Mouse (Mus musculus): ENCODE results near the gene Brd1.
"Not testable (repeated sequence)": the region's sequence is repeated elsewhere in the genome, so short reads cannot be mapped to it uniquely, and the experiment has no call there.

The Brd1 gene

DNA sequence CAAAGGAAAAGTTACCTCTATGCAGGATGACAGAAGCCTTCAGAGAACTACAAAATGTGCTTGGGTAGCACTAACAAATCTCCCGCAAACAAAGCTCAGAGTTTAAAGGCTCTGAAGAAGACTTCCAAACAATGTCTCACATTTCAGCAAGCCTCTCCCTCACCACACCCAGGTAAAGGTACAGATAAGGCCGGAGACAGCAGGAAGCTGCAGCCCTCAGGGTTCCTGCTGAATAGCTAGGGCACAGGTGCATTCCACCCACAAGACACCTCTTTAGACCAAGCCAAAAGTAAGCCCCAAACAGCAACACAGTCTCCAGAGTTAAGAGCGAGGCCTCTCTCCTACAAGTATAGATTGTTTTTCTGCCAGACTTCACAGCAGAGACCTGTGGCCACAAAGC is 3.3 kb downstream of the Brd1 start:
- no peak for DNase-seq (ENCODE audit: extremely low spot score)

GRCm38 (mm10) chr15:88727204-88727603 is 6.8 kb downstream of the Brd1 start:
- DNase-seq (ENCODE audit: extremely low spot score): no peak

DNA sequence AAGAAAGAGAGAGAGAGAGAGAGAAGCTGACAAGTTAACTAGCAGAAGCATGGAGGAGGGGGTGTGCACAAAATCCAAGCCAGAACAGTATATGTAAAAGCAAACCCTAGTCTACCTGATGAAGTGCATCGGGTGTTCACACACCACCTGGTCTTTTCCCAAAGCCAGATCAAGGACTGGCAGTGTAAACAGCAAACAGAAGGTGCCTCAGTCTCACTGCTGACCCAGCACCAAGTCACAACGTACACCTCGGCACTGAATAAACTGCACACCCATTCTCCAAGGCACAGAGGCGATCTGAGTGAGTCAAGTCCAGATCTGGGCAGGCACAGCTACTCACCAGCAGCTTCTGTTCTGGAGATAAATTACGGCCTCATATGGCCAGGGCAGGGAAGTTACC is 9.0 kb downstream of the Brd1 start:
- no peak for DNase-seq (ENCODE audit: extremely low spot score)

GRCm38 (mm10) chr15:88724311-88724710 is 9.7 kb downstream of the Brd1 start:
- DNase-seq (ENCODE audit: extremely low spot score): no peak

- DNase-seq (ENCODE audit: extremely low spot score): no peak
Measured at GRCm38 (mm10) chr15:88723205-88723604, 10.8 kb downstream of the Brd1 start.

GRCm38 (mm10) chr15:88717239-88717638 is 16.8 kb downstream of the Brd1 start:
- no peak for DNase-seq (ENCODE audit: extremely low spot score)

GRCm38 (mm10) chr15:88716350-88716749 is 17.7 kb downstream of the Brd1 start:
- no peak for DNase-seq (ENCODE audit: extremely low spot score)

- no peak for DNase-seq (ENCODE audit: extremely low spot score)
Measured at GRCm38 (mm10) chr15:88714021-88714589, 19.9 kb downstream of the Brd1 start.

DNA sequence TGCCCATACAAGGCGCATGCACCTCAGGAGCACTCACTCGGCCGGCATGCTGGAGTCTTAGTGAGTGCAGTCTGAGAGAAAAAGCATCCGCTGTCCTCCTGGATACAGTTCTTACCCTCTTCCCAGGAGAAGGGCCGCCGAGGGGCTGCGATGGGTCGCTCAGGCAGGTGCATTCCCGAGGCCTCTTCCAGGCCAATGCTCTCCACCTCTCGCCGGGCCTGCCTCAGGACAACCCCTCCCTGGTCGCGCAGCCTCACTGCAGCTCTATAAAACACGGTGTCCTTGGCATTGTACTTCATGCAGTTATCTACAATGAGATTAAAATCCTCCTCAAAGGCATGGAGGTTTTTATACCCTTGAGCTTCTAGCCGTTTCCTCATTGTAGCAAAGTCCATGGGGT is 21.5 kb downstream of the Brd1 start:
- DNase-seq (ENCODE audit: extremely low spot score): no peak

GRCm38 (mm10) chr15:88709878-88710277 is 24.2 kb downstream of the Brd1 start:
- DNase-seq (ENCODE audit: extremely low spot score): no peak

DNA sequence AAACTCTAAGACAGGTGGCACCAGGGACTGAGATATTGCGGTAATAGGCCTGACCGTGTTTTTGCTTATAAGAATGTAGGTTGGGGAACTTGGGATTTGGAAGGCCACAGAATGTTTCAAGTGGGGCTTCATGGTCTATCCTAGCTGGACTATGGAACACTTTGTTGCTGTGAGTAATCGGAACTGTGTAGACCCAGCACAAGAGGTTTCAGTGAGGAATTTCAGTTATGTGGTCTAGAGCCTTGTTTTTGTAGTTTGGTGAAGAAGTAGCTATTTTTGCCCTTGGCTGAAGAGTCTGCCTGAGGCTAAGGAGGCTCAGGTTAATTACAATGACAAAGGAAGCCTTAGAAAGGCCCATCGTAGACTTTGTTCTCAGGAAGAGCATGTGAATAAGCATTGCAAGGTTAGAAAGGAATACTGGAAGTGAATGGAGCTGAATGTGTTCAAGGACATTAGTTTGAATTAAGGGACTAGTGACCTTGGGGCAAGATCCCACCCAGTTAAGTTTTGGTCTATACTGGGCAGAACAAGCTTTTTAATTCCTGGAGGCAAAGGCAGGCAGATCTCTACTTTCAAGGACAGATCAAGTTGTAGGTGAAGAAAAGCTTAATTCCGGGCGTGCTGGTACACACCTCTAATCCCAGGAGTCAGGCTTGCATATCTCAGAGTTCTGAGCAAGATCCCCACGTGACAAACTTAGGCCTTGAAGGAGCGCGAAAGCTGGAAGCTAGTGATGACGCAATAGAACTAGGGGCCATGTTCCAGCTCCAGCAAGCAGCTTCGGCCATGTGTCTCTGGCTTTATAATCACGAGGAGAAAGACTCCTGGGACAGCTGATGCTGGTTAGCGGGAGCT is 25.1 kb downstream of the Brd1 start:
- no peak for DNase-seq (ENCODE audit: extremely low spot score)

- DNase-seq (ENCODE audit: extremely low spot score): no peak
Measured at GRCm38 (mm10) chr15:88708204-88708603, 25.8 kb downstream of the Brd1 start.

GRCm38 (mm10) chr15:88706987-88707386 is 27.0 kb downstream of the Brd1 start:
- not testable (repeated sequence) for DNase-seq (ENCODE audit: extremely low spot score)

DNA sequence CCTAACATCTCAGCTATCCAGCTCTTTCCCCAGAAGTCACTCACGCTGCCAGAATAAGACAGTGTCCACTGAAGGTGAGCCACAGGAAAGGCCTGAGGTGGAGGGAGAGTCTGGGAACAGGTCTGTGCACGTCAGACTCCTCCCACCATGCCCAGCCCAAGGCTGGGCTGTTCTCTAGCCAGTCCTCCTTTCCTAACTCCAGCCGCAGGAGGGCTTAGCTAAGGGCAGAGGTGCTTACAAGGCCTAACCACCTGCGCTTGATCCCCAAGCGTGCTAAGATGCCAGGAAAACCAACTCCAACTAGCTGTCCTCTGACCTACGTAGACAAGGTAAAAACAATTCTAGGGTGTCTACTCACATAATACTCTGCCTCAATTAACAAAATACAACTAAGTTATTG is 27.7 kb downstream of the Brd1 start:
- DNase-seq (ENCODE audit: extremely low spot score): no peak

DNA sequence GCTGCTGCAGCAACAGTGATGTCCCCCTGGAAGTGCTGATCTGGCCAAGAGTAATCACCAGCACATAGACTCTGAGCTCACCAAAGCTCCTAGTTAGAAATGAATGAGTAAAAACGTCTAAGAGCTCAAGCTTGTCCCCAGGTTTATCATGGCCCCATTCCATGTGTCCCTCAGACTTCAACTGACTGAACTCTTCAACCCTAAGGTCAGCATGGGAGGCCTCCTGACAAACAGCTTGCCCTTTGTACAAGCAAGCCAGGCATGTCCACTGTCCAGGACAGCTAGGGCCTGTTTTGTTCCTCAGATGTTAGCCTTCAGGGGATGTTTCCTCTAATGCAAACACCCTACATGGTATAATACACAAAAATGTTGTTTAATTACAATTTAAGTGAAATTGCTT is 29.7 kb downstream of the Brd1 start:
- no peak for DNase-seq (ENCODE audit: extremely low spot score)

GRCm38 (mm10) chr15:88702501-88702900 is 31.5 kb downstream of the Brd1 start:
- no peak for DNase-seq (ENCODE audit: extremely low spot score)

DNA sequence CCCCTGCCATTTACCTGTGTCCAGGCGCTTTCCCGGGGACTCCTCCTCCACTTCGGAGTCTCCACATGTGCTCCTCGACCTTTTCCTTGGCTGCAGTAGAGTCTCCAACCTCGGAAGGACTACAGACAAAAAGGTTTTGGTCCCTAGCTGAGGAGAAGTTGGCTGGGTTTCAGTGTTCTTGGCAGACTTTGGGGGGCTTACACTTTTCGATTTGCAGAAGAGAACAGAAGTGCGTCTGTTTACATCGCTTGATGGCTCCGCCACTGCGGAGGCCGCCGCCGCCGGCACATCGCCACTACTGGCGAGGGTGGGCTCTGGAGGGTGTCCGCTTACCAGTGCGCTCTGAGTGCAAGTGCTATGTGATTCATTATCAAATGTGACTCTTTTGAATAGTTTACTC is 33.3 kb downstream of the Brd1 start:
- DNase-seq (ENCODE audit: extremely low spot score): no peak

- DNase-seq (ENCODE audit: extremely low spot score): no peak
Measured at GRCm38 (mm10) chr15:88699508-88699907, 34.5 kb downstream of the Brd1 start.

GRCm38 (mm10) chr15:88697586-88697985 is 36.4 kb downstream of the Brd1 start:
- DNase-seq (ENCODE audit: extremely low spot score): no peak

DNA sequence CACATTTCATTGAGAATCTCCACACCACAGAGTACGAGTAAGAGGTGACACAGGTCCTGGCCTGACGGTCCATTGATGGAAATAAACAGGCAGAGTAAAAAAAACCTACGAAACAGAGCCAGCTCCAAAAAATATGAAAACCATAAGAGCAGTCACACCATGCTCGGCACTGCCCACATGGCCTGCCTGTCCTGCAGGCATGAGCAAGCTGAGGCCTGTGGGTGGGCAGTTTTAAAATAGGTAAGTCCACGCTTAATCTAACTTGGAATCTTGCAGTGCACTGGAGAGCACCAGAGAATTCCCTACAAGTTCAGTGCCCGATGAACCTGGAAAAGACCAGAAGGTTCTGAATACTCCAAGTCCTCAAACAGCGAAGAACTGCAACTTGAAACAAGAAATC is 38.0 kb downstream of the Brd1 start:
- no peak for DNase-seq (ENCODE audit: extremely low spot score)

- DNase-seq (ENCODE audit: extremely low spot score): no peak
Measured at GRCm38 (mm10) chr15:88694033-88694432, 40.0 kb downstream of the Brd1 start.

DNA sequence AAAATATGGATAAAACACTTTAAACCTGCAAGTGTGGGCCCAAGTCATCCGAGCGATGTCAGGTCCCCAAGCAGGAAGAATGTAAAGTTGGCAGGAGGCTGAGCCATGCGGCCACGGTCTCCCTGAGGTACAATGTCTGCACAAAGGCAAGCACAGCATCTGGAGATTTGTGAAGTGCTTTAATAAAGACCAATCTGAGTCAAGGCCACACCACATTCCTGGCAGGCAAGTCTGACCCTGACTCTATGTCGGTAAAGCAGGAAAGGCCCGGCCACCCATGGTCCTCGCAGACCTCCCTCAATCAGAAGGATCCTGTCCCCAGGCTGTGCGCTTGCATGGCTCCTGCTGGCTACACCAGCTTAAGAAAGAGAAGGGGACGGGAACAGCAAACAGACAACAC is 41.3 kb downstream of the Brd1 start:
- no peak for DNase-seq (ENCODE audit: extremely low spot score)

DNA sequence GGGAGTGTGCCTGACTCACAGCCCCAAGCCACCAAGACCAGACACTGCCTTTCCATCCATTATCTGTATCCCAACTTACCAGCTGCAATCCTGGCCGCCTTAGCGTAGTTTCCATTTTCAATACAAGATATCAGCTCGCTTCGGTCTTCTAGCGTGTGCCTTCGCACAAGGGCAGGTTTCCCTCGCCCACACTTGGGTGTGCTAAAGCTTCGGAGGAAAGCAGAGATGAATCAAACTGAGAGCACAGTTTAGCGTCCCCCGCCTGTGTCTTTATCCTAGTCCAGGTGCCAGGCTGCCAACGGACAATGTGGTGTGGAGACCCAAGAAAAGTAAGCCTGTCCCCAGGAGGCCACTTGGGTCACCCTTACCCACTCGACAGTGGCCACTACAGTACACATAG is 42.9 kb downstream of the Brd1 start:
- no peak for DNase-seq (ENCODE audit: extremely low spot score)

DNA sequence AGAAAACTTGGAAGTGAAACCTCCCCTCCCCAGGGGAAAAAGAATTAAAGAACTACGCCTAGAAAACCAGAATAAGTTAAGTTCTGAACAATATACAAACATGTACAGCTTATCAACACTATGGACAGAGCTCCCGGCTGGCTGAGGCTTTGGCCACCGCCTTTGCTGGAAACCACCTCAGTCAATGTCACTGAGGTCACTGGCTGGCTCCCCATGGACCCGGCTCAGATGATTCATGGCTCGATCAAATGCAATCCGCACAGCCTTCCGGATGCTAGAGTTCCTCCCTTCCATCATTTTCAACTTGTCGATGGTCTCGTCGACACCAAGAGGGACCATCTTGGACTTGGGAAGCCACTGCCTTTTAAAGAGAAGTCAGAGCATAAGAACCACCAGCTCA is 45.9 kb downstream of the Brd1 start:
- DNase-seq (ENCODE audit: extremely low spot score): no peak

Measured in embryo, embryonic 9.5 days (tissue).